Mouse (Mus musculus): Measurements from ENCODE around the gene Afap1.
A peak's percentile ranks its signal among the peaks of the same experiment; 100 is the strongest.

The Afap1 gene

DNA sequence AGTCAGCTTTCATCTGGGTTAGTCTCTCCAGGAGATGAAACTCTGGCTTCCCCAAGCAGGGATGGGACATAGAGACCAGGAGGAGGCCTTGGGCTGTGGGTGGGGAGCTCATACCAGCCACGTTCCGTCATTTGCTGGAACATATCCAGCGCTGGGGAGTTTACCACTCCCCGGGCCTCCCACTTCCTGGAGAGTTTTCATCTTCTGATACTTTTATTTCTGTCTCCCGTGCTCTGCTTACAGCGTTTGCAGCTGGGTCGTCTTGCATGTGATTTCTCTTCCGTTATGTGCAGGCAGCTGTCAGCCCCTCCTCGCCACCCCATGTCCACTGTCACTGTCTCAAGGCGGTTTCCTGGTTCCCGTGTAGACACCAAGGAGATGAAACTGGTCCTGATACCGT lies 80.7 kb downstream of the Afap1 start:
- DNase-seq (ENCODE audit: low read depth), result peak; percentile 79

DNA sequence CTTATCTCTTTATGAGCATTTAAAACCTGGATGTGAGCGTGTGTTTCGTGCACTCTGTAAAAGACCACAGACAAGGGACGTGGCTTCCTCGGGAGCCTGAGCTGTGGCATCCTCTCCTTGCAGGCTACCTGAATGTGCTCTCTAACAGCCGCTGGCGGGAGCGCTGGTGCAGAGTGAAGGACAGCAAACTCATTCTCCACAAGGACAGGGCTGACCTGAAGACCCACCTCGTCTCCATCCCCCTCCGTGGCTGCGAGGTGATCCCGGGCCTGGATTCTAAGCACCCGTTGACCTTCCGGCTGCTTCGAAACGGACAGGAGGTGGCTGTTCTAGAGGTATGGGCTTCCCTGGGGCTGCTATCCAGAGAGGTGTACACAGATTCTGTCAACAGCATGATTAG lies 81.1 kb downstream of the Afap1 start:
- DNase-seq (ENCODE audit: low read depth), result no peak

DNA sequence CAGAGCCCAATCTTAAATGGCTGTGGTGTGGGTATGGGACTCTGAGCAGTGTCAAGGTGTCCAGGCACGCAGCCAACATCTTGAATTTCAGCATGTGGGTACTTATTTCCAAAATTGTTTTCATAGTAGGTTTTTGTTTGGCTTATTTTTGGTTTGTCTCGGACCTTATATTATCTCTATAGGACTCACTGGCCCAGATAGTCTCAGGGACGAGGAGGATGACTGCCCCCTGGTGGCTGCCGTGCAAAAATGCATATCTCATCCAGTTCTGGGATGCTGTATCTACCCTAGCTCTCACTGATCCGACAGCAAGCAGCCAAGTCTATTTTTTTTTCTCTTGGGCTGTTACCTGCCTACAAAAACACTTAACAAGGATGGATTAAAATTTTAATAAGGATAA lies 82.6 kb downstream of the Afap1 start:
- peak; percentile 82 for DNase-seq (ENCODE audit: low read depth)

DNA sequence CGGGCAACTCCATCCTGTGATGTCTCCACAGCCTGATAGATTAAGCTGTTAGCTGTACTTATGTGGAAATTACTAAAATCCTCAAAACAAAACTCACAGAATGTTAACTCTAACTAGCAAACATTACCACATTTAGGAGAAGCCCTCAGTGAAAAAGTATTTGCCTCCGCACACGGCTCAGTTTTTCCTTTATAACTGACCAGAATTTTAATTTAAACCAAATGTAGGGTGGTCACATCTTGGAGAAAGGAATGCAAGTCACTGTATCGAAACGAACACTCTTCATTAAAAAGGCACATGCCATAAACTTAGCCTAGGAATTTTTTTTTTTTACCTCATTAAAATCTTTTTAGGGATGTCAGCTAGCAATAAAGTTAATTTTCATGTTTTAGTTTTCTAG lies 87.4 kb downstream of the Afap1 start:
- no peak for DNase-seq (ENCODE audit: low read depth)

DNA sequence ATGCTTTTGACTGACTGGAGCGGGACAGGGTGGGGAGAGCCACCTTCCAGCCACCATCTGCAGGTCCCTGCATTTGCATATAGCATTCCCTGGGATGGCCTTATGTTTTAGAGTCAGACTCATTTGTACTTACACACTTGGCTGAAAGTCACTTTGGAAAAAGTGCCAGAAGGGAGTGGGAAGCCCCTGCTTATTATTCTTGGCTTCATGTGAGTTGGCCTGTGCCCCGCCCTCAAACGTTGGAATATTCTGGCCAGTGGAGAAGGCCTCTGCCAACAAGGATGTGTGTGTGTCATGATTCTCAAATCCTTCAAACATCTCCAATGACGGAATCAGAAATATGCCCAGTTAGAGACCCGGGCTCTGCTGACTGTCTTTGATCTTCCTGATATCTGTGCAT lies 88.2 kb downstream of the Afap1 start:
- DNase-seq (ENCODE audit: low read depth), result no peak

DNA sequence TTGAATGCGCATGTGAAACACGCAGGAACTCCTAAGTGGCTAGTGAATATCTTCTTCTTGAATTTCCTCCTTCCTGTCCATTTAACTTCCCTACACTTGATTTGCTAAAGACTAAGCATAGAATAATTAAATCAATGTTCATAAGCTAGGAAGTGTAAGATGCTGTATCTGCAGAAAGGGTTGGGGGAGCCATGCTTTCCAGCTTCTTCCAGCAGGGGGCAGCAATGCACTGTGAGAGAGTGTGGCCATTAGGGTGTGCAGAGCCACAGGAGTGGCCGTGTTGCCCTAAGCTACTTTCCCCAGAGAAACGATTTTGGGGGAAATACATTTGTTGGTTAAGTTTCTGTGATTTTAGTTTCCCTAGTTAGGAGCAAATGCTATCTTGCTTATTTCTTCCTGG lies 88.9 kb downstream of the Afap1 start:
- peak; percentile 87 for DNase-seq (ENCODE audit: low read depth)

DNA sequence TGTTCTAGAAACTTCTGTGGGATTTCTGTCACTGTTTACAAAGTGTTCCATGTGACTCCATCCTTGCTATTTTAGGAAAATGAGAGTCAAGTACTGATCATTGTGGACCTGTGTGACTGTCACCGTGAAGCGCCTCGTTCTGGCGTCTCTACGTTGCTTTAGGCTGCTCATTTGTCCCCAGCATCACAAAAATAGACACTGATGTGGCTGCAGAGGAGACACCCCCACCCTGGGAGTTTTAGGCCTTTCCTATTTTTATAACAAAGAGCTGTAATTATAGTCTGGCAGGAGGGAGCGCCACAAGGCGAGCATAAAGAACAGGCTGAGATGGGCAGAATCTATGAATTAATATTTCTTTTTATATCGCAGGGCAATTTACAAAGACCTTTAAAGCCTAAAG lies 92.5 kb downstream of the Afap1 start:
- no peak for DNase-seq (ENCODE audit: low read depth)

DNA sequence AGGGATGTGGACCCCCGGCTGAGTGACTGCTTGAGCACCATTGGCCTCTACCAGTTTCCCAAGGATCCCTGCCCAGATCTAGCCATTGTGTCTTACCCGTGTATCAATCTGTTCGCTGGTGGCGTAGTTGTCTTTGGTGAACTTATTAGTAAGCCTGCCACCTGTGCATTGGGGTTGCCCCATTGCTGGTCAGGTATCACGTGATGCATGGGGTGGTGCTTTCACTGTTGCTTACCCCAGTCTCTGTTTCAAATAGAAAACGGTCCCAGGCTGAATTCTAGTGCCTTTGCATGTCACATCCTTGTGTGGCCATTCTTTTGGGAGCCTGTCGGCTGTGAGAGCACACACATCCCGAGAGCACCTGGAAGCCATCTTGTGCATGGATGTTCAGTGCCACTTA lies 95.0 kb downstream of the Afap1 start:
- no peak for DNase-seq (ENCODE audit: low read depth)

DNA sequence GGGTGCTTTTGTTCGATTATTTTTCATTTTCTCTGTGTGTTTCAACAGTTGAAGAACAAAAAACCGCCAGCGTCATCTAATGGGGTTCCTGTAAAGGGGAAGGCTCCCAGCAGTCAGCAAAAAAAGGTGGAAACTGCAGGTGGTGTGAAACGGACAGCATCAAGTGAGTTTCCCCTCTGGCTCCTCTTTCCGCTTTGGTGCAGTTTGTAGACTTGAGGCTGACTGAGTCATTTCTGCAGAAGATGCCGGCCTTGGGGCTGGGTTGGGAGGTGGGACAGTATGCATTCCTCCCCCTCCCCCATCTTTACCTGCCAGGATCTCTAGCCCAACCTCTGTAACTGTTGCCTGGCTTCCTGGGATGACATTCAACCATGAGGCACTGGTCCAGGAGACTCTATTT lies 96.4 kb downstream of the Afap1 start:
- DNase-seq (ENCODE audit: low read depth), result no peak

DNA sequence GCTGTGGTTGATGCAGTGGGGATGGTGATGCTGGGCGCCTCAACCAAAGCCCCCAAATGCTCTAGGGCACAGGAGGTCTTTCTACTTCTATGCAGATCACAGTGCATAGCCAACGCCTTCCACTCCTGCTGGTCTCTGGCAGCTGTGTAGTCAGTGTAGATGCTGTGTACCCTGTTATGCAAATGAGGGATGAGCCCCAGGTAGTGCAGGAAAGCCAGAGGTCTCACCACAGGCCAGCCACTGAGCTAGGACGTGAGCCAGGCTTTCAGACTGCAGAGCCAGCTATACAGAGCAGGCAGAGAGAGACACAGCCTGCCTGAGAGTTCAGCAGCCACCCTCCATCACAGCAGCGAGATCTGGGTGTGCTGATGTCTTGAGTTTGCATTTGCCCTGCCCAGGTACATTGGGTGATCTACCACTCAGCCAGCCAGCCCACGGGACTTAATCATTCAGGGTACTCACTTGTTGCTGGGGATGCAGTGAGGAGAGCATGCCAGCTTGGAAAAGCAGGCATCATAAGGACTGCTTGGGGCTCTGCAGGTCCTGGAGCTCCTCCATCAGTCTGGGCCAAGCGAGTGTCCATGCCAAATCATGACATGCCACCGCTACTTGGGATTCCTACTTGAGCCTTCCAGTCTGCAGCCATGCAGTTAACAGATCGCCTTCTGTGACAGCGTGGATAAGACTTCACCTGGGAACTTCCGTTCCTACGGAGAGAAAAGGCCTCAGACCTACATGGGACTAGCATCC lies 97.0 kb downstream of the Afap1 start:
- no peak for DNase-seq (ENCODE audit: low read depth)

DNA sequence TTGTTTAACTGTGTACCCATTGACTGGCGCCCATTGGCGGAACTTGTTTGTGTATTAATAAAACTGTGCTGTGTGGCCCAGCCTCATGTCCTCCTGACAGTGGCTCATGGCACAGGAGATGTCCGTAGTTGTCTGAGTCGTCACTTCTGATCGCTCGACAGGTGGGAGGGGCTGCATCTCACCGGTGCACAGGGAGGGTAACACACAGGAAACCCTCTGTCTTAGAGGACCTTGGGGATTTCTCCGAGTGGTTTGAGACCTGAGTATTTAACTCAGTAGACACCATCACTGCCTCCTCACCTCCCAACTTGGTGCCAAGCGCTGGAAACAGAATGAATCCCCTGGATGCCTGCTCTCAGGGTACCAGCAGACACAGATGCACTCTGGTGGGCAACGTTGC lies 110.7 kb downstream of the Afap1 start:
- DNase-seq (ENCODE audit: low read depth), result peak; percentile 64

DNA sequence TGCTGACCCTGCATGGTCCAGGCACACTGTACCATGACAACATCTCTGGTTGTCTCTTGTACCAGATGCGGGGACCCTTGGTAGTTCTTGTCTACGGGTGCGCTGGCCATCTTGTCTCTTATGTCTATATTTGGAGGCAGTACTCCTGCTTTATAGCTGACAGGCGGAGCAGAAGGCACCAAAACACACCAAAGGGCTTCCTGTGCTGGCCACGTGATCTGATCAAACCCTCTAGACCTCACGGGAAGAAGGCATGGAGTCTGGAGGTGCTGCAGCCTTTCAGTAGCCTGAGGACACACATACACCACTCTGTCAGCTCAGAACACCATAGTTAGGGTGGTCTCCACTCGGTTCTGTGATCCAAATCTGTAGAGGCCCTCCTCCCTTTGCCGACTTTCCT lies 113.0 kb downstream of the Afap1 start:
- DNase-seq (ENCODE audit: low read depth), result peak; percentile 78

DNA sequence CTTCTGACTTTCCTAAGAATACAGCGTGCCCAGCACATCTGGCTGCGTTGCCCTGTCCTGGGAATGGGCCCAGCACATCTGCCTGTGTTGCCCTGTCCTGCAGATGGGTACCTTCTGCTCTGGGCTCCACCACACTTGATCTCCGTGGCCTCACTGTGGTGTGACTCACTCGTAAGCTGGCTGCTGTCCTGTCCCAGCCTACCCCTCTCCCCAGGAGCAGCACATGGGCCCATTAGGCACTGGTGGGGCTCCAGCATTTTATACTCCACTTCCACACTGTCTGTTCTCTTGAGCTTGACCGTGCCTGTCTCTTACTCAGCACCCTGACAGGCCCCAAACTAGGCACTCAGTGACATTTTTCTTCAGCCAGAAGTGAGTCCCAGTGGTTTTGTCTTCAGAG lies 113.5 kb downstream of the Afap1 start:
- no peak for DNase-seq (ENCODE audit: low read depth)

DNA sequence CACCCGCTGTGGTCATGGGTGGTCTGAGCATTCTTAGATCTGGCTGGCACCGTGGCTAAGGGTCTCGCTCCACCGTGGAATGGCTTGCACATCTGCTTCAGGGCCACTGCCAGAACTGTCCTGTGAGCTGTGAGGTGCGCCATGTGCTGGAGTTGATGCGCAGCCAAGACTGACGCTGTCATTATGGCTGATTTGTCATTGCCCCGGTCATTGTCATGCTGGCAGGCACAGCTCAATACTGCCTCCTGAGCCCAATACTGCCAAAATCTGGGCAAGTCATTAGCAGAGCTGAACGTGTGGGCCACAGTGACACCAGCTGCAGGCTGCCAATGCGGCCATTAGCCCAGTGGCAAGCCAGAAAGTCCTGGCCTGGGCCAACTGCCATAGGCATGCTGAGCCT lies 114.5 kb downstream of the Afap1 start:
- DNase-seq (ENCODE audit: low read depth), result no peak

DNA sequence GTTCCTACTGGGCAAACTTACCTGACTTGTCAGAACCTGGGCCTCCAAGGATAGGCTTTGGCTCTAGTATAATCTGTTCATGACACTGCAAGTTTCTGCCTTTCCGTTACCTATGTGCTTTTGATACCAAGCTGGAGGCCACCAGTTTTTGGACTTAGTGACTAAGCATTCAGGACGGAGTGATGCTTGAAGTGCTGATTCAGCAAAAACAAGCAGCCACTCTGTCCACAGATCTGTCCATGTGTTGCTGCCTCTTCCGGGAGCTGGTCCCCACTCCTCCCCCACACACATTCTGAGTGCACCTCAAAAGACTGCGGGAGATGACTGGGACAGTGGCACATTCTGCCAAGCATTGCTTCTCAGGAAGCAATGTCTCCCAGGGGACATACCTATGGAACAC lies 116.3 kb downstream of the Afap1 start:
- no peak for DNase-seq (ENCODE audit: low read depth)

DNA sequence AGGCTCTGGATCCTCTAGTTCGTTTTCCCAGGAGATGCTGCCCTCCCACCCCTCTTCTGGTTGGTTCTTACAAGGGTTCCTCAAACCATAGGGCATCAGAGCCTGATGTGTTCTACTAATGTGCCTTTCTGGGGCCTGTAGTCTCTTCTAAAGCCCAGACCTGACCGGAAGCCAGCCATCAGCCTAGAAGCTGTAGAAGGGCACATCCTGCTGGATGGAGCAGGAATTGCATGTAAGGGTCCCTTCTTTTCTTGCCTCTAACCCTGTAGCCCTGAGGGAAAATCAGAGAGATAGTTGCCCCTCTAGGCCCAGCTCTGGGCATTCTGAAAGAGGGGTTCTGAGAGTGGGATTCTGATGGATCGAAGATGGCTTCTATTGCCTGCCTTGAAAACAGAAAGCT lies 125.2 kb downstream of the Afap1 start:
- peak; percentile 82 for DNase-seq (ENCODE audit: low read depth)

DNA sequence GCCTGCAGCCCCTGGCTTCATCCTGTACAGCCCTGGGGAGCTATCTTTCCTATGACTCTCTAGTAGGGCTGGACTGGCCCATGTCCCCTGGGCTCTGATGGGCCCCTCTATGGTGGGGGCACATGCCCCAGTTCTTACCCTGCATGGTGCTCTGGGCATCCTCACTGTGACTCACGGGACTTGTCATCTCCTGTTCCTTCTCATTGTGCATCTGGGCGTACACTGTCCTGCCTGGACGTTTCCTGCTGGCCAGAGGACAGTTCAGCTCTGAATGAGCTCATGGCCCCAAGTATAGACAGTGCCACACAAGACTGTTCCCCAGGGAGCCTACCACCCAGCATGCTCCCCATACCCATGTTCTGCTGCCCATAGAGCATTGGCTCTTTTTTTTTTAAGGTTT lies 128.0 kb downstream of the Afap1 start:
- no peak for DNase-seq (ENCODE audit: low read depth)

DNA sequence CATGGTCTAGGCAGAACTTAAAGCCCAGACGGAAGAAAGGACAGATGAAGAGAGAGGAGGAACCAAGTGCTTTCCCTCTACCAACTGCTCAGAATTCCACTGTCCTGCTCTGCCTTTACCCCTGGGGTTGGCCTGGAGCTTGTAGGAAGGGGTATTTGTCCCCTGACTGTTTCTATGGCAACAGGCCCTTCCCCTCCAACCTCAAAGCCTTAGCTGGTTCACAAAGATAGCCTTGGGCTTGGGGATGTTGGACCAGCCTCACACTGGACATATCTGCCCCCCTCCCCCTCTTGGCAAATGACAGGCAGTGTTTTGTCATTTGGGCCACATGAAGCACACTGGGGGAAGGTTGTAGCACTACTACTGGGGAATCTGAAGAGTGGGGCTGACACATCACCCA lies 129.2 kb downstream of the Afap1 start:
- DNase-seq (ENCODE audit: low read depth), result no peak

DNA sequence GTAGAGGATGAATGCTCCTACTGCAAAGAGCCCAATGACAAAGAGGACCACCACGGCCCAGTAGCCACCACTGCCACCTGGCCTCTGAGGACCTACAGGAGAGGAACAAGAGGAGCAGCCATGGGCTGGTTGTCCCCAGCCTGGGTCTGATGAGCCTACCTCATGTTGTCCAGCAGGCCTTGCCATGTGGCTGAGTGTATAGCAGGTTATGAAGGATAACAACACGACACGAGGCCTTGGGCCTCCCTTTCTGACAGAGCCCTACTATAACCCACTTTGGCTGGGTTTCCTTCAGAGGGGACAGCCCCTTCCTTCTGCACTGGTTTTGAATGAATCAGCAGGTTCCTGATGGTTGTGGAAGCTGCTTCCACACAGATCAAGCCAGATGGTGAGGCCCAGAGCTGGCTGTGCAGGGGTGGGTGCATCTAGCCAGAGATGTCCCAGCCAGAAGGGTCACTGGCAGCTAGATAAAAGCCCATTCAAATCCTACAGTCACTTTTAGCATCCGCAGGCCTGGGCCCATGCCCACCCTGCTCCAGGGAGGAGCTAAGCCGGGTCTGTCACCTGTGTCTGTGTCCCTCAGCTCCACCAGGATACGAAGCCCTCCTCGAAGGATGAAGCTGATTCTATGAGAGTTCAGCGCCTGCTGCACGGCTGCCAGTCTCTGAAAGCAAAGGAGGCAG lies 131.0 kb downstream of the Afap1 start:
- DNase-seq (ENCODE audit: low read depth), result no peak

DNA sequence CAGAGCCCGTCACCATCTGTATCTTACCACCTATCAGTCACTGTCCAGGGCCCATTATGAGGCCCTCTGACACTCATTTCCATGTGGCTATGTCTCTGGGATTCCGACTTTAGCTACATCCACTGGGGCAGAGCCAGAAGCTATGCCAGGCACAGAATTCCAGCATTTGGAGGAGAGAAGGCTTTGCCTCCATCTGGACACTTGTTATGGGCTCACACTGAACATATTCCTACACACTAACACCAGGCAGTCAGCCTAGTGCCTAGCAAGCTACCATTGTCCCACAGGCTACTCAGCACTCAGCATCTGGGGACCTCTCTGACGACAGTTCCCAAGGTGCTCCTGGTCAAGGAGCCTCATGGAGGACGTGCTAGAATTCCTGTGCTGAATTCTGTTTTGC lies 132.0 kb downstream of the Afap1 start:
- DNase-seq (ENCODE audit: low read depth), result no peak

DNA sequence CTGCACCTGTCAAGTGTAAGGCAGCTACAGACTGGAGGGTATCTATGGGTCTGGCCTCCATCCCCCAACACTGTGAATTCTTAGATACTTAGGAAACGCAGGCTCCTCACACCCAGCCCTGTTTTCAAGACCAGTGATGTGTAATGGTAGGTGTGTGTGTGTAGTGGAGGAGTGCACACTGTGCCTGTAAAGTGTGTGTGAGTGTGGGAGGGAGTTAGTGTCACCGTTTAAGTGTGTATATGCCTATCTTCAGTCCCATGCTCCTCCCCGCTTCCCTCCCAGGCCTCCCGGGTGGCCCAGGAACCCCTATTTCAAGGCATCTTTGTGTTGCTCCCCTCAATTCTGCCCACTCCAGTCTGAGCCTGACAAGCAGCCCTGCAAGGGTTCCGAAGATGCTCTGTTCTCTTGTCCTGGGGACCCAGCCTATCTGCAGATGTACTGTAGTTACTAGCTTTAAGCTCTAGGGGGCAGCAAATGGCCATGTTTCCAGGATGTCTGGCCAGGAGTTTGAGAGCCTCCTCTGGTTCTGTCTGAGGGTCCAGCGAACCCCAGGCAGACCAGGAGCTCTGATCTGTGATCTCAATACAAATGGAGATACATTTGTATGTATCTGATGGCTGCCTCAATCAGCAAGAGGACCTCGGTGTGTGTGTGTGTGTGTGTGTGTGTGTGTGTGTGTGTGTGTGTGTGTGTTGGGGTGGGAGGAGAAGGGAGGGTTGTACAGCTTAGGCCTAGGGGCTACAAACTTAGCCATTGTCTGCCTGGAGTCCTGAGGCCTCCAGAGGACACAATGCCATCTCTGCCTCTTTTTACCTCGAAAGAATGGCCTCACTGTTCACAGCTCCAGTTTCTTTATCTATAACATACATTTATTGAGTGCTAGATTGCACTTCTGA lies 140.7 kb downstream of the Afap1 start:
- peak; percentile 83 for DNase-seq (ENCODE audit: low read depth)

DNA sequence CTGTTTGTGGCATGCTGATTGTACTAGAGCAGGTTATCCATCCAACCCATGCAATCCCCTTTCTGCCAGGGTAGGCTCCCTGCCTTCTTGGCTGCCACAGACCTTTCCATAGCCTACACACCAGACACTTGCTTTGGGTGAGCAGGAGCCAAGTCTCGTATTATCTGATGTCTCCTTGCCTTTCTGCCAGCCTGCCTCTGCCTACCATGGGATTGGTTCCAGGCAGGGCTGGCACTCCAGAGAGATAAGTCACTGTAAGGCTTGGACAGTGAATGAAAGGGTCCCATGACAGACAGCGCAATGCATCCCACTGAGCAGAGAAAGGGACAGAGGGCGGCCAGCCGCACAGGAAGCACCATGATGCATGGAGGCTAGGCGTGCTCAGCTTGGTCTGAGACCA lies 146.5 kb downstream of the Afap1 start:
- DNase-seq (ENCODE audit: low read depth), result no peak
